Mouse (Mus musculus) stomach, embryonic 16.5 days (tissue): Measurements from ENCODE around the gene Fbxo22. TPM values are rescaled to one million over a fixed set of nuclear protein-coding genes. Genes with fewer than 3 reads are reported as not detected.
"Not testable (repeated sequence)": the region's sequence is repeated elsewhere in the genome, so short reads cannot be mapped to it uniquely, and the experiment has no call there.

ENCODE experiments used
- ATAC-seq: fragments of 200-750 bp; cut with Nextera tagmentation; 2 replicates; pipeline ENCODE4 v1.8.0; 2017; ENCODE audit warnings: moderate number of reproducible peaks, moderate TSS enrichment; ENCODE audit not compliant: insufficient read depth, low FRiP score
- H3K27ac ChIP-seq: fragments of 300-500 bp; sonication (generic); 2 replicates; pipeline ENCODE4 v1.5.1; 2014; ENCODE audit warnings: low read length
- H3K27me3 ChIP-seq: fragments of 300-500 bp; sonication (generic); 2 replicates; pipeline ENCODE4 v1.6.1; 2014; ENCODE audit warnings: low read length, control low read depth, mixed read lengths; ENCODE audit not compliant: control insufficient read depth, insufficient read depth
- H3K36me3 ChIP-seq: fragments of 300-500 bp; sonication (generic); 2 replicates; pipeline ENCODE4 v1.6.1; 2014; ENCODE audit warnings: low read length; ENCODE audit not compliant: control insufficient read depth, insufficient read depth
- H3K4me1 ChIP-seq: fragments of 300-500 bp; sonication (generic); 2 replicates; pipeline ENCODE4 v1.6.1; 2014; ENCODE audit warnings: low read length, control low read depth, mixed read lengths; ENCODE audit not compliant: control insufficient read depth, insufficient read depth
- H3K4me2 ChIP-seq: fragments of 300-500 bp; sonication (generic); 2 replicates; pipeline ENCODE4 v1.6.1; 2014; ENCODE audit warnings: low read depth, low read length, mixed read lengths
- H3K4me3 ChIP-seq: fragments of 300-500 bp; sonication (generic); replicated peaks from 2 replicates; pipeline ENCODE4 v1.5.1; 2014; ENCODE audit warnings: mild to moderate bottlenecking, low read length
- H3K9ac ChIP-seq: fragments of 300-500 bp; sonication (generic); 2 replicates; pipeline ENCODE4 v1.6.1; 2014; ENCODE audit warnings: low read length
- H3K9me3 ChIP-seq: fragments of 300-500 bp; sonication (generic); replicated peaks from 2 replicates; pipeline ENCODE4 v1.6.1; 2016; ENCODE audit warnings: low read length, control low read depth; ENCODE audit not compliant: control insufficient read depth
- WGBS: fragments of 180-500 bp; shearing (Covaris S2); extraction: QIAGEN DNeasy Blood & Tissue Kit; methylation state at CpG from one replicate; pipeline ENCODE4 v1.1.7; 2014; 5-methylcytosine and 5-hydroxymethylcytosine counted together
- polyA plus RNA-seq: library from polyadenylated mRNA; unstranded; fragments of >200 nt; fragmentation: Nextera tagmentation; extraction: Ambion mirVana; gene quantifications from 2 replicates; pipeline ENCODE4 v1.2.1, GENCODE M21; 2015

Fbxo22 gene
- polyA plus RNA-seq, 1 experiment from 2014 or later = 50.8 TPM

DNA sequence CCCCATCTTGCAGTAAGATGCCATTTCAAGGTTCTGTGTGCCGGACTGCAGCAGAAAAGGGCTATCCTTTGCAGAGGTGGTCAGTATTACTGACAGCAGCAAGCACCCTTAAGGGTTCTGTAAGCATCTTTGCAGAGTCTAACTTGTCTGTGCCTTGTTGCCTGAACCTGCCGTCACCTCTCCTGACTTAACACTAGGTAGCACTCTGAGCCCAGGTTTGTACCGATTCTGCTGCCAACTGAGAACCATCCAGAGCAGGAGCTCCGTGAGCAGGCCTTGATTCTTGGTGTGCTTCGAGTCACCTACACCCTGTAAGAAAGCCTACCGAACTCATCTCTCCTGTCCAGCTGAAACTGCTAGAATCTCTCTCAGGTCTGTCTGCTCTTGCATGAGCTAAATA lies 22.8 kb downstream of the Fbxo22 start:
- H3K4me2 ChIP-seq = no peak overlapping the region
- H3K27ac ChIP-seq = no peak overlapping the region
- H3K4me3 ChIP-seq = no peak overlapping the region
- H3K36me3 ChIP-seq = no peaks in the 10 kb centered on the region
- 0 out of 2 replicates have a peak, but pooled peaks cover 3% of the 10 kb centered on the region for H3K9me3 ChIP-seq
- no peak for ATAC-seq
- no peak overlapping the region for H3K9ac ChIP-seq
- H3K27me3 ChIP-seq = no peaks in the 10 kb centered on the region
- H3K4me1 ChIP-seq = no peaks in the 10 kb centered on the region
- 65% methylated on average over 6 of the region's 6 CpGs for WGBS

DNA sequence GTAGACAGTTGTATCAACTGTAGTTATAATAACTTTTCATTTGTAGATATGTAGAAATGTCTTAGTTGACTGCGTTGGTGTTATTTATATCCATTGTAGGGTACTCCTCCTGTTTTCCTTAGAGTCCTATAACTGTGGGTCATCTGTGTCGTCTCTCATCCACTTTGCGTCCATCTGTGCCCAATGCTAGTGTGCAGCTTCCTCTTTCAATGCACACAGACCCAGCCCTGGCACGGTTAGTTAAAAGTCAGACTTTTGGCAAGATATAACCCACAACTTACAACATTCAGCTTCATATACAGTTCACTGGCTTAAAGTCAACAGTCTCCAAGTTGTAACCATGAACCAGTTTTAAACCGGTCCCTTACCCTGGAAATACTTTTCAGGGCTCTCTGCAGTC lies 23.4 kb downstream of the Fbxo22 start:
- no peak overlapping the region for H3K27ac ChIP-seq
- no peaks in the 10 kb centered on the region for H3K27me3 ChIP-seq
- ATAC-seq = no peak
- no peaks in the 10 kb centered on the region for H3K36me3 ChIP-seq
- H3K4me2 ChIP-seq = no peak overlapping the region
- 90% methylated on average over 5 of the region's 5 CpGs for WGBS
- H3K4me1 ChIP-seq = no peaks in the 10 kb centered on the region
- no peak overlapping the region for H3K9ac ChIP-seq
- no peak overlapping the region for H3K4me3 ChIP-seq
- H3K9me3 ChIP-seq = 0 out of 2 replicates have a peak, but pooled peaks cover 3% of the 10 kb centered on the region

GRCm38 (mm10) chr9:55232586-55232985 lies 23.9 kb downstream of the Fbxo22 start:
- Histone ChIP-seq H3K36me3 (no peaks in the 10 kb centered on the region), H3K27ac (no peak overlapping the region), H3K4me3 (no peak overlapping the region), H3K9me3 (0 out of 2 replicates have a peak, but pooled peaks cover 3% of the 10 kb centered on the region), H3K4me1 (no peaks in the 10 kb centered on the region), H3K9ac (no peak overlapping the region), H3K27me3 (no peaks in the 10 kb centered on the region), H3K4me2 (no peak overlapping the region)
- ATAC-seq = no peak
- WGBS = 83% methylated on average over 7 of the region's 7 CpGs

- WGBS = 55% methylated on average over 11 of the region's 11 CpGs
- H3K4me1 ChIP-seq, ATAC-seq, H3K4me3 ChIP-seq, H3K4me2 ChIP-seq, H3K9me3 ChIP-seq, H3K27ac ChIP-seq, H3K36me3 ChIP-seq, H3K9ac ChIP-seq, H3K27me3 ChIP-seq: not testable (repeated sequence)
Observed at GRCm38 (mm10) chr9:55233076-55233475, 24.4 kb downstream of the Fbxo22 start.

GRCm38 (mm10) chr9:55236235-55237165 lies 27.8 kb downstream of the Fbxo22 start:
- H3K4me3 ChIP-seq = no peak overlapping the region
- no peaks in the 10 kb centered on the region for H3K4me1 ChIP-seq
- 57% methylated on average over 13 of the region's 13 CpGs for WGBS
- H3K27ac ChIP-seq = no peak overlapping the region
- no peak for ATAC-seq
- no peaks in the 10 kb centered on the region for H3K36me3 ChIP-seq
- H3K4me2 ChIP-seq = no peak overlapping the region
- 0 out of 2 replicates have a peak, but pooled peaks cover 3% of the 10 kb centered on the region for H3K9me3 ChIP-seq
- no peak overlapping the region for H3K9ac ChIP-seq
- no peaks in the 10 kb centered on the region for H3K27me3 ChIP-seq

GRCm38 (mm10) chr9:55240852-55241251 lies 32.1 kb downstream of the Fbxo22 start:
- Histone ChIP-seq H3K4me1 (no peaks in the 10 kb centered on the region), H3K4me2 (no peak overlapping the region), H3K4me3 (no peak overlapping the region), H3K27ac (no peak overlapping the region), H3K9me3 (no peaks in the 10 kb centered on the region), H3K36me3 (no peaks in the 10 kb centered on the region), H3K27me3 (no peaks in the 10 kb centered on the region), H3K9ac (no peak overlapping the region)
- ATAC-seq = no peak
- WGBS = 84% methylated on average over 5 of the region's 5 CpGs

- Histone ChIP-seq H3K4me1 (no peaks in the 10 kb centered on the region), H3K9ac (no peak overlapping the region; the same call in 1 of the 2 replicates), H3K9me3 (no peaks in the 10 kb centered on the region), H3K36me3 (no peaks in the 10 kb centered on the region), H3K4me3 (peak overlapping the region; percentile 37), H3K27ac (no peak overlapping the region), H3K27me3 (no peaks in the 10 kb centered on the region), H3K4me2 (peak overlapping the region; percentile 52)
- 37% methylated on average over 24 of the region's 24 CpGs for WGBS
- no peak for ATAC-seq
Observed at GRCm38 (mm10) chr9:55241863-55242685, 33.3 kb downstream of the Fbxo22 start.

- H3K36me3 ChIP-seq = no peaks in the 10 kb centered on the region
- no peaks in the 10 kb centered on the region for H3K9me3 ChIP-seq
- H3K9ac ChIP-seq = no peak overlapping the region
- no peak overlapping the region for H3K27ac ChIP-seq
- H3K4me1 ChIP-seq = no peaks in the 10 kb centered on the region
- H3K27me3 ChIP-seq = no peaks in the 10 kb centered on the region
- no peak overlapping the region for H3K4me2 ChIP-seq
- H3K4me3 ChIP-seq = no peak overlapping the region
- WGBS = 75% methylated on average over 3 of the region's 3 CpGs
- ATAC-seq = no peak
Observed at GRCm38 (mm10) chr9:55243280-55243679, 34.6 kb downstream of the Fbxo22 start.

DNA sequence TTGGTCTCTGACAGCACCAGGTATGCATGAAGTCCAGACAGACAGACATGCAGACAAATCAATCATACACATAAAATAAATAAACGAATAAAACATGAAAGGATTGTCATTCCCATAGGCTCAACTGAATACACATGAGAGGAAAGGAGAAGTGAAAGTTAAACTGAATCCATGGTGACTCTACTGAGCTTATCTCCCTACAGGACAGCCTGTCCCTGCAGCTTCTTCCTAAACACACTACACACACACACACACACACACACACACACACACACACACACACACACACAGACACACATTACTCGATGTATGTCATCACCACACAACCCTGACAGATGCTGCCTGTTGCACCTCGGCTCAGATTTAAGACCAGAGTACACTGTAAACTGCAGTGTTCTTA lies 35.4 kb downstream of the Fbxo22 start:
- H3K4me3 ChIP-seq = no peak overlapping the region
- no peaks in the 10 kb centered on the region for H3K27me3 ChIP-seq
- H3K4me1 ChIP-seq = no peaks in the 10 kb centered on the region
- no peaks in the 10 kb centered on the region for H3K9me3 ChIP-seq
- H3K9ac ChIP-seq = no peak overlapping the region
- WGBS = 70% methylated on average over 3 of the region's 3 CpGs
- no peak for ATAC-seq
- H3K27ac ChIP-seq = no peak overlapping the region
- H3K36me3 ChIP-seq = no peaks in the 10 kb centered on the region
- H3K4me2 ChIP-seq = no peak overlapping the region
